Mouse (Mus musculus): ENCODE measurements around the gene Exosc5. TPM values are rescaled to one million over a fixed set of nuclear protein-coding genes. Genes with fewer than 3 reads are reported as not detected.

Gene Exosc5
- polyA plus RNA-seq, 1 experiment from 2014 or later: 8.2 TPM

GRCm38 (mm10) chr7:25694104-25694503 lies 35.1 kb downstream of the Exosc5 start:
- Histone ChIP-seq H3K36me3 (ENCODE audit: inconsistent target) (peaks cover 73% of the 10 kb centered on the region), H3K27ac (no peak overlapping the region), H3K4me3 (ENCODE audit: inconsistent target) (no peak overlapping the region), H3K79me2 (ENCODE audit: inconsistent target) (peaks cover 99% of the 10 kb centered on the region)
- WGBS (ENCODE audit: missing documents): 89% methylated on average over 8 of the region's 8 CpGs

- Histone ChIP-seq H3K79me2 (ENCODE audit: inconsistent target) (peaks cover 92% of the 10 kb centered on the region), H3K27ac (no peak overlapping the region), H3K36me3 (ENCODE audit: inconsistent target) (peaks cover 82% of the 10 kb centered on the region), H3K4me3 (ENCODE audit: inconsistent target) (no peak overlapping the region)
- WGBS (ENCODE audit: missing documents): 97% methylated on average over 13 of the region's 13 CpGs
Measured at GRCm38 (mm10) chr7:25699851-25700250, 40.9 kb downstream of the Exosc5 start.

- peaks cover 83% of the 10 kb centered on the region for H3K79me2 ChIP-seq (ENCODE audit: inconsistent target)
- peaks cover 73% of the 10 kb centered on the region for H3K36me3 ChIP-seq (ENCODE audit: inconsistent target)
- no peak overlapping the region for H3K27ac ChIP-seq
- 92% methylated on average over 11 of the region's 12 CpGs for WGBS (ENCODE audit: missing documents)
- H3K4me3 ChIP-seq (ENCODE audit: inconsistent target): no peak overlapping the region
Measured at GRCm38 (mm10) chr7:25700732-25701131, 41.8 kb downstream of the Exosc5 start.

GRCm38 (mm10) chr7:25702350-25702749 lies 43.4 kb downstream of the Exosc5 start:
- H3K4me3 ChIP-seq (ENCODE audit: inconsistent target): no peak overlapping the region
- H3K36me3 ChIP-seq (ENCODE audit: inconsistent target): peaks cover 57% of the 10 kb centered on the region
- 83% methylated on average over 2 of the region's 2 CpGs for WGBS (ENCODE audit: missing documents)
- H3K79me2 ChIP-seq (ENCODE audit: inconsistent target): peaks cover 67% of the 10 kb centered on the region
- no peak overlapping the region for H3K27ac ChIP-seq

GRCm38 (mm10) chr7:25703793-25704494 lies 45.0 kb downstream of the Exosc5 start:
- WGBS (ENCODE audit: missing documents): 91% methylated on average over 9 of the region's 10 CpGs

GRCm38 (mm10) chr7:25704716-25705364 lies 45.9 kb downstream of the Exosc5 start:
- Histone ChIP-seq H3K79me2 (ENCODE audit: inconsistent target) (peaks cover 52% of the 10 kb centered on the region), H3K4me3 (ENCODE audit: inconsistent target) (no peak overlapping the region), H3K36me3 (ENCODE audit: inconsistent target) (peaks cover 35% of the 10 kb centered on the region), H3K27ac (peak overlapping the region; percentile 97)
- 83% methylated on average over 37 of the region's 37 CpGs for WGBS (ENCODE audit: missing documents)

More at GRCm38 (mm10) chr7:25703793-25704494, 45.0 kb downstream of the Exosc5 start:
- peaks cover 44% of the 10 kb centered on the region for H3K36me3 ChIP-seq (ENCODE audit: inconsistent target)
- no peak overlapping the region for H3K27ac ChIP-seq
- H3K79me2 ChIP-seq (ENCODE audit: inconsistent target): peaks cover 60% of the 10 kb centered on the region
- no peak overlapping the region for H3K4me3 ChIP-seq (ENCODE audit: inconsistent target)

- 24% methylated on average over 6 of the region's 6 CpGs for WGBS (ENCODE audit: missing documents)
- Histone ChIP-seq H3K79me2 (ENCODE audit: inconsistent target) (peaks cover 42% of the 10 kb centered on the region), H3K36me3 (ENCODE audit: inconsistent target) (peaks cover 26% of the 10 kb centered on the region), H3K4me3 (ENCODE audit: inconsistent target) (no peak overlapping the region), H3K27ac (peak overlapping the region; percentile 97)
Measured at GRCm38 (mm10) chr7:25705801-25706251, 46.9 kb downstream of the Exosc5 start.

GRCm38 (mm10) chr7:25706578-25707170 lies 47.7 kb downstream of the Exosc5 start:
- H3K4me3 ChIP-seq (ENCODE audit: inconsistent target): no peak overlapping the region
- peak overlapping the region; percentile 97 for H3K27ac ChIP-seq
- peaks cover 17% of the 10 kb centered on the region for H3K36me3 ChIP-seq (ENCODE audit: inconsistent target)
- H3K79me2 ChIP-seq (ENCODE audit: inconsistent target): peaks cover 34% of the 10 kb centered on the region
- WGBS (ENCODE audit: missing documents): 3% methylated on average over 7 of the region's 7 CpGs

GRCm38 (mm10) chr7:25707581-25708292 lies 48.8 kb downstream of the Exosc5 start:
- peaks cover 23% of the 10 kb centered on the region; the same call in 1 of the 2 replicates for H3K79me2 ChIP-seq (ENCODE audit: inconsistent target)
- no peak overlapping the region for H3K4me3 ChIP-seq (ENCODE audit: inconsistent target)
- H3K36me3 ChIP-seq (ENCODE audit: inconsistent target): peaks cover 9% of the 10 kb centered on the region
- H3K27ac ChIP-seq: peak overlapping the region; percentile 97
- 25% methylated on average over 14 of the region's 15 CpGs for WGBS (ENCODE audit: missing documents)

GRCm38 (mm10) chr7:25709961-25710360 lies 51.0 kb downstream of the Exosc5 start:
- Histone ChIP-seq H3K36me3 (ENCODE audit: inconsistent target) (peaks cover 24% of the 10 kb centered on the region), H3K79me2 (ENCODE audit: inconsistent target) (peaks cover 17% of the 10 kb centered on the region; the same call in 1 of the 2 replicates), H3K4me3 (ENCODE audit: inconsistent target) (no peak overlapping the region), H3K27ac (no peak overlapping the region)
- 32% methylated on average over 12 of the region's 12 CpGs for WGBS (ENCODE audit: missing documents)

- Histone ChIP-seq H3K36me3 (ENCODE audit: inconsistent target) (peaks cover 30% of the 10 kb centered on the region), H3K79me2 (ENCODE audit: inconsistent target) (peaks cover 23% of the 10 kb centered on the region; the same call in 1 of the 2 replicates), H3K4me3 (ENCODE audit: inconsistent target) (no peak overlapping the region), H3K27ac (0 out of 2 replicates have a peak overlapping the region, but pooled peaks have one; percentile 10)
- 46% methylated on average over 7 of the region's 7 CpGs for WGBS (ENCODE audit: missing documents)
Measured at GRCm38 (mm10) chr7:25710519-25711130, 51.7 kb downstream of the Exosc5 start.

GRCm38 (mm10) chr7:25711165-25711564 lies 52.2 kb downstream of the Exosc5 start:
- Histone ChIP-seq H3K79me2 (ENCODE audit: inconsistent target) (peaks cover 29% of the 10 kb centered on the region; the same call in 1 of the 2 replicates), H3K4me3 (ENCODE audit: inconsistent target) (no peak overlapping the region), H3K27ac (peak overlapping the region; percentile 10; the same call in 1 of the 2 replicates), H3K36me3 (ENCODE audit: inconsistent target) (peaks cover 34% of the 10 kb centered on the region)
- 57% methylated on average over 5 of the region's 5 CpGs for whole genome bisulfite sequencing (ENCODE audit: missing documents)

- peaks cover 35% of the 10 kb centered on the region for H3K79me2 ChIP-seq (ENCODE audit: inconsistent target)
- H3K27ac ChIP-seq: peak overlapping the region; percentile 10
- 21% methylated on average over 7 of the region's 7 CpGs for WGBS (ENCODE audit: missing documents)
- peaks cover 36% of the 10 kb centered on the region for H3K36me3 ChIP-seq (ENCODE audit: inconsistent target)
- H3K4me3 ChIP-seq (ENCODE audit: inconsistent target): no peak overlapping the region
Measured at GRCm38 (mm10) chr7:25711731-25712197, 52.8 kb downstream of the Exosc5 start.

- 96% methylated on average over 9 of the region's 9 CpGs for WGBS (ENCODE audit: missing documents)
- peaks cover 40% of the 10 kb centered on the region for H3K79me2 ChIP-seq (ENCODE audit: inconsistent target)
Measured at GRCm38 (mm10) chr7:25712801-25713200, 53.8 kb downstream of the Exosc5 start.

More at GRCm38 (mm10) chr7:25712801-25713200, 53.8 kb downstream of the Exosc5 start:
- Histone ChIP-seq H3K4me3 (ENCODE audit: inconsistent target) (no peak overlapping the region), H3K27ac (no peak overlapping the region), H3K36me3 (ENCODE audit: inconsistent target) (peaks cover 36% of the 10 kb centered on the region)

All from macrophage (primary cell).